Mouse (Mus musculus) erythroid progenitor cell, adult 5-6 weeks (primary cell): ENCODE results near the gene Slc7a11. TPM values are rescaled to one million over a fixed set of nuclear protein-coding genes. Genes with fewer than 3 reads are reported as not detected.

Source experiments
- ATAC-seq: replicated peaks from 2 replicates; pipeline ENCODE4 v1.8.0; 2016; ENCODE audit warnings: moderate number of reproducible peaks, mild to moderate bottlenecking, moderate TSS enrichment, inconsistent platforms; ENCODE audit not compliant: poor library complexity, low FRiP score, severe bottlenecking
- total RNA-seq, 2 experiments: library from RNA; stranded (forward) in 1 of 2; stranded (reverse) in 1 of 2; fragments of 150-400 nt in 1 of 2; fragments of 186-747, 209-891 nt in 1 of 2; gene quantifications; 2 replicates each; pipeline versions ENCODE4 v1.2.3 to v1.2.4; 2015 to 2017; ENCODE audit warnings: low replicate concordance in 2 of 2

Gene Slc7a11
- total RNA-seq, 2 experiments from 2014 or later: 0.38 to 1.7 TPM

DNA sequence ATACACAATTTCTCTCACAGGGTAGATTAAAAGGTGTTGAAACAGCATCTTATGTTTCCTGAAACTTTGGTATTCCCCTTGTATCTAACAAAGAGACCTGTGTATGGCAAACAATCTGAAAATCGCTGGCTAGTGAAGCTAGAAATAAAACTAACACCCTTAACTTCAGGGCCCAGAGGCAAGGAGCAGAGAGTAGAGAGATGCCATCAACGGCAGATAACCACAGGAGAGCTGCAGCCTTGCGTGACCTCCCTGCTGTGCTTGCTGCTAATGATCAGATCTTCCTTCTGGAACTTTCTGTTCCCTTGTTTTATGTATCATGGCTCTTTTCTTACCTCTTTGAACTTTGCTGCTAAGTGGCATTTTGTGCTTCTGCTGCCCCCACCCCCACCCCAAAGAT lies 125.3 kb downstream of the Slc7a11 start:
- ATAC-seq: no peak

GRCm38 (mm10) chr3:50313816-50314215 lies 129.6 kb downstream of the Slc7a11 start:
- ATAC-seq: no peak

GRCm38 (mm10) chr3:50307339-50308327 lies 135.8 kb downstream of the Slc7a11 start:
- ATAC-seq: no peak

- ATAC-seq: no peak
Observed at GRCm38 (mm10) chr3:50306334-50306733, 137.1 kb downstream of the Slc7a11 start.

- ATAC-seq: no peak
Observed at GRCm38 (mm10) chr3:50304137-50304536, 139.3 kb downstream of the Slc7a11 start.

GRCm38 (mm10) chr3:50302648-50303047 lies 140.8 kb downstream of the Slc7a11 start:
- ATAC-seq: no peak

DNA sequence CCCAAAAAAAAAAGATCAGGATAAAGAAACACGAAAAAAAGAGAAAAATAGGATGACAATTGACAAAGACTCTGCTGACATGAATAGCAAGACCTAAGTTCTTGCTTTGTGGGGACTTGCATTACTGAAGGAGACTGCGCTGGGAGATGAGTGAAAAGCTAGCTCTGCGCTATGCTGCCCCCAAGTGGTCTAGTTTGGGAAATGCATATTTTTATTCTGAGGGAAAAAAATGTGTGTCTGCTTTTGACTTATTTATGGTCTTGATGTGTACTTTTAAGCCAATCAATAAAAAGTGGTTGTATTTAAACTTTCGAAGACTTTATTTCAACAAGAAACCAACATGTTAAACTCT lies 142.5 kb downstream of the Slc7a11 start:
- no peak for ATAC-seq

GRCm38 (mm10) chr3:50300002-50300951 lies 143.1 kb downstream of the Slc7a11 start:
- ATAC-seq: no peak

DNA sequence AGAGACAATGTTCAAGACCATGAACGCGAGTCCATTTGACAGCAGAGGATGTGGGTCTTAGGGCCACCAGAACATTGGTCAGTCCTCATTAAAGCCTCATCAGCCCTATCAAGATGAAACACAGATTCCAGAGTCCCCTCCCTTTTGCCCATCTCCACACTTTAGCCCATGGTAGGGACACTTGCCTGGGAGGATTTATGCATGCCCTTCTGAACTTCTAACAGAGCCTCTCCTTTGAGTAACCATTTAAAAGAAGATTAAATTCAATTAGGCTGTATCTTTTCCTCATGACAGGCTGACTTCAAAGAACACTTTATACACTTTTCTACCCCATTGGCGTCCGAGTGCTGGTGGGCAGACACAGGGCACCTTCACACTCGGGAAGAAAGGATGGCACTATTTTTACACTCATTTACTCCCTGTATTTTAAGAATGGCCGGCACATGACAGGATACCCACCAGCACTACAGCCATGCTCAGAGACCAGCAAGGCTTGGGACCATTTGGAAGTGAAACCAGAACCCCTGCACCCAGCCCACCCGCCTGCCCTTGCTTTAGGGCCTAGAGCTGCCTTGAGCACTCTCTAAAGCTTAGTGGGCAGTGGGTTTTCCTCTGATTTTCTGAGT lies 144.9 kb downstream of the Slc7a11 start:
- no peak for ATAC-seq

- ATAC-seq: no peak
Observed at GRCm38 (mm10) chr3:50296956-50297355, 146.5 kb downstream of the Slc7a11 start.

DNA sequence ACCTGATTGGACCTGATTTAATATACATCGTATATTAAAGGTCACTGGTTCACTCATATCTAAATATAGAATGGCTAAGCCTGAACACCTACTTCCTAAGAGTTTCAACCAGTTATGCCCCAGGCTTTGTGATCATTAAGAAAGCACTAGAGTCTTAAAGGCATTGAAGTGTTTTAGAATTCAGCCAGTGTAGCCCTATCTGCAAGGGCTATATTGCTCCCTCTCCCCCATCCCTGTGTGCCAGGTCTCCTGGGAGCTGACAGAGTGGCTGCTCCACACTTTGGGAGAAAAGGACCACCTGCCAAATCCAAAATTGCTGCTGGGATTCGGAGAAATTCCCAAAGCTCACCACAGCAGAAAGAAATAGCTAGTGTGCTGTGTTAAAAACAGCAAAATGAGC lies 168.4 kb downstream of the Slc7a11 start:
- no peak for ATAC-seq

- no peak for ATAC-seq
Observed at GRCm38 (mm10) chr3:50272222-50272621, 171.2 kb downstream of the Slc7a11 start.

- ATAC-seq: no peak
Observed at GRCm38 (mm10) chr3:50269680-50270079, 173.7 kb downstream of the Slc7a11 start.

DNA sequence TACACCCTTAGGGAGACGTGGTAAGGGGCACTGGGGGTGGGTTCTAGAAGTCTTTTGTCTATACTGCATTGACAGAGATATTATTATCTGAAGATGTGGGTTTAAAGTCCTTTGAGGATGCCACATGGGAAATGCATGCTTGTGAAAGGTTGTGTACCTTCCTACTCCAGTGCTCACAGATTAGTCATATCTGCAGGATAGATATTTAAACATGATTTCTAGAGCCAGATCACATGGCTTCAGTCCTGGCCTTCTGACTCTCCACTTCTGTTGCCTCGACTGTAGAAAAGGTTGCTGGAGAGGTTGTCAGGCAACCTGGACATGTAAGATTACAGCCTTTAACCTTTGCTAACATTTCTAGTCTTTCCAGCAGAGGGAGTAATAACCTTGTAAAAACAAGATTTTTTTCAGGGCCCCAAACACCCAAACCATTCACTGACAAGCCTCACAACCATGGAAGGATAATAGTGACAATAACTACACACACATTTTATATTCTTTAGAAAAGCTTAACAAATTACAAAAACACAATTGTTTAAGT lies 180.8 kb downstream of the Slc7a11 start:
- no peak for ATAC-seq

- ATAC-seq: no peak
Observed at GRCm38 (mm10) chr3:50262066-50262465, 181.3 kb downstream of the Slc7a11 start.

DNA sequence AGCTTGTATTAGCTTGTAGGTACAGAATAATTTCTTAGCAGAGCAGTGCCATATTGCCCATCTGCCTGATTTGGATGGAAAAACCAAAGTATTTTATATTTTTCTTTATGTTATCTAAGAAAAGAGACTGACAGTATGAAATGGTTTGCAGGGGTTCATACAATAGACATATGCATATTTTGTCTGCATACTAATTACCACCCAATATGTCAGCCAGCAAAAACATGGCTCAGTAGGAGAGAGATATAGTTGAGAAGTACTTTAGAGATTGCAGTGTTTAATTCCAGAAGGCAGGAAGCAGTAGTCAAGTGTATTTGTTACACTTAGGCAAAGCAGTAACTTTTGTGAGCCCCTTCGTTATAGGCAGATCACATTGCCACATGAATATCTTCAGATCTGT lies 182.7 kb downstream of the Slc7a11 start:
- no peak for ATAC-seq

- ATAC-seq: no peak
Observed at GRCm38 (mm10) chr3:50258852-50259251, 184.6 kb downstream of the Slc7a11 start.

- ATAC-seq: no peak
Observed at GRCm38 (mm10) chr3:50249598-50250300, 193.7 kb downstream of the Slc7a11 start.

- no peak for ATAC-seq
Observed at GRCm38 (mm10) chr3:50235990-50236389, 207.4 kb downstream of the Slc7a11 start.
